In genomic region chr7:102512814-102513435, GRCm38 (mm10) we compare ENCODE assay signal across 8 mouse cellular contexts. TPM values are rescaled to one million over a fixed set of nuclear protein-coding genes. Genes with fewer than 3 reads are reported as not detected.
DNase-seq lines count a peak whose midpoint lies in the region; ATAC-seq and TF ChIP-seq lines count a peak whose summit lies in the region.

No protein-coding gene starts in this region.

- no peak overlapping the region for H3K27ac ChIP-seq in cortical plate, adult 2 months (ENCODE audit: insufficient read depth, low read length)
- peak overlapping the region; percentile 7; the same call in 1 of the 2 replicates for H3K27ac ChIP-seq in left cerebral cortex, adult 2 months

- peak overlapping the region; percentile 24; the same call in 1 of the 2 replicates for H3K4me3 ChIP-seq in cortical plate, adult 2 months (ENCODE audit: insufficient read depth, low read length)
- H3K4me3 ChIP-seq in left cerebral cortex, adult 2 months = peak overlapping the region; percentile 61

- H3K4me1 ChIP-seq in cortical plate, adult 2 months (ENCODE audit: control insufficient read depth, insufficient read depth, low read length) = no peaks in the 10 kb centered on the region

- ATAC-seq in megakaryocyte, adult 5-6 weeks (ENCODE audit: poor library complexity, severe bottlenecking) = peak; percentile 88

- TF ChIP-seq CTCF in cortical plate, adult 2 months (IDR thresholded peaks at IDR 0.05; ENCODE audit: extremely low read depth, insufficient read depth, low read length) = peak; percentile 52
- peak; percentile 93 for TF ChIP-seq CTCF in left cerebral cortex, adult 2 months (IDR thresholded peaks at IDR 0.05)

- intact Hi-C loops in left cerebral cortex, adult 2 months (cut with DNase I) = loop anchor here (1.0 to 5.0 kb wide), 6 partner anchors 123 to 1430 kb away; partner anchors contain the start of gene Olfr557

- no peak for TF ChIP-seq POLR2A in cortical plate, adult 2 months (IDR thresholded peaks at IDR 0.05; ENCODE audit: extremely low read depth, insufficient read depth, low read length)

- DNase-seq in adipocyte (ENCODE audit: low spot score) = peak; percentile 58
- peak; percentile 63 to 65 for DNase-seq in gastrocnemius, adult 8-10 months (ENCODE audit: low spot score in 2 of 2)
- peak; percentile 35 for DNase-seq in hindlimb bud, embryonic 11.5 days (ENCODE audit: extremely low spot score, low read depth, low spot score)
- DNase-seq in left cerebral cortex, adult 2 months (ENCODE audit: extremely low spot score in 1 of 2, low spot score in 2 of 2) = peak; percentile 86 to 92
- peak; percentile 80 for DNase-seq in right cerebral cortex, adult 18-20 months
- peak; percentile 93 for DNase-seq in urinary bladder, adult 2 months (ENCODE audit: low spot score)

RNA-seq across cellular contexts. Expression of gene Olfr545, which starts 13.6 kb away (rescaled TPM):
- polyA plus RNA-seq in cortical plate, adult 2 months (2012; rRNA removed) = not detected in 2 replicates
- total RNA-seq in gastrocnemius, adult 8-10 months (2022) = not detected
- not detected for total RNA-seq in left cerebral cortex, adult 2 months (2021)
- not detected in 2 replicates for total RNA-seq in megakaryocyte, adult 5-6 weeks (2015)
- not detected in 2 replicates for total RNA-seq in megakaryocyte, adult 5-6 weeks (2017)
- polyA plus RNA-seq in urinary bladder, adult 2 months (2012; rRNA removed) = not detected in 2 replicates

RNA-seq across cellular contexts. Expression of gene Olfr547, which starts 21.6 kb away (rescaled TPM):
- not detected in 2 replicates for polyA plus RNA-seq in cortical plate, adult 2 months (2012; rRNA removed)
- not detected for total RNA-seq in gastrocnemius, adult 8-10 months (2022)
- total RNA-seq in left cerebral cortex, adult 2 months (2021) = not detected
- total RNA-seq in megakaryocyte, adult 5-6 weeks (2015) = not detected in 2 replicates
- total RNA-seq in megakaryocyte, adult 5-6 weeks (2017) = not detected in 2 replicates
- not detected in 2 replicates for polyA plus RNA-seq in urinary bladder, adult 2 months (2012; rRNA removed)

RNA-seq across cellular contexts. Expression of gene Olfr544, which starts 24.8 kb away (rescaled TPM):
- not detected in 2 replicates for polyA plus RNA-seq in cortical plate, adult 2 months (2012; rRNA removed)
- total RNA-seq in gastrocnemius, adult 8-10 months (2022) = not detected
- total RNA-seq in left cerebral cortex, adult 2 months (2021) = not detected
- not detected in 2 replicates for total RNA-seq in megakaryocyte, adult 5-6 weeks (2015)
- 0.04 TPM in 1 of 2 replicates, not detected in the other for total RNA-seq in megakaryocyte, adult 5-6 weeks (2017)
- not detected in 2 replicates for polyA plus RNA-seq in urinary bladder, adult 2 months (2012; rRNA removed)

RNA-seq across cellular contexts. Expression of gene Olfr548-ps1, which starts 27.8 kb away (rescaled TPM):
- polyA plus RNA-seq in cortical plate, adult 2 months (2012; rRNA removed) = not detected in 2 replicates
- total RNA-seq in gastrocnemius, adult 8-10 months (2022) = not detected
- not detected for total RNA-seq in left cerebral cortex, adult 2 months (2021)
- total RNA-seq in megakaryocyte, adult 5-6 weeks (2015) = not detected in 2 replicates
- total RNA-seq in megakaryocyte, adult 5-6 weeks (2017) = not detected in 2 replicates
- polyA plus RNA-seq in urinary bladder, adult 2 months (2012; rRNA removed) = not detected in 2 replicates

RNA-seq across cellular contexts. Expression of gene Olfr543, which starts 31.4 kb away (rescaled TPM):
- polyA plus RNA-seq in cortical plate, adult 2 months (2012; rRNA removed) = not detected in 2 replicates
- total RNA-seq in gastrocnemius, adult 8-10 months (2022) = not detected
- not detected for total RNA-seq in left cerebral cortex, adult 2 months (2021)
- not detected in 2 replicates for total RNA-seq in megakaryocyte, adult 5-6 weeks (2015)
- total RNA-seq in megakaryocyte, adult 5-6 weeks (2017) = not detected in 2 replicates
- polyA plus RNA-seq in urinary bladder, adult 2 months (2012; rRNA removed) = not detected in 2 replicates

Comparison
In these comparisons a context has a peak if more than half of its experiments do, and no peak if none do; other contexts are left out.
1. DNase-seq: peak in every context shown above with its lines; median percentile 93 in urinary bladder, adult 2 months; 89 in left cerebral cortex, adult 2 months; 80 in right cerebral cortex, adult 18-20 months; 64 in gastrocnemius, adult 8-10 months; 58 in adipocyte; 35 in hindlimb bud, embryonic 11.5 days.